8 mouse cellular contexts compared by ENCODE assay signal in the genomic region with DNA sequence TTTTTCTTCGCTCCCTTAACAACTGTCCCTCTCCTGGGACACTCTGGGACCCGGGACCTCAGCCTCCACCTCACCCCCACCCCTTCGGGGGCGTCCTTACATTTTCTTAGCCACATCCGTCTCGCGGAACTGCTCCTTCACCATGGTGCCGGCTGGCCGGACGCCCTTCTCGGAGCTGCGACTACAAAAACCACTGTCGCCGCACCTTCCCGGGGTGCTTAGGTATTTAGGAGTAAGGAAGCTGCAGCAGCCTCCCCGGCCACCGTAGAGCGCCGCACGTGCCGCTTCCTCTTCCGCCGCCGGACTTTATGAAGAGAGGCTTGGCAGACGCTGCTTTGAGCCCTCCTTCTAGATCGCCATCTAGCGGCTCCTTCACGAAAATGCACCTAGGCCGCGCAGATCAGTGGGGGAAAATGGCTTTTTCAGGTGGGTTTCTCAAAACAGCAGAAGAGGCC. TPM values are rescaled to one million over a fixed set of nuclear protein-coding genes. Genes with fewer than 3 reads are reported as not detected.
DNase-seq lines count a peak whose midpoint lies in the region; ATAC-seq and TF ChIP-seq lines count a peak whose summit lies in the region.

A gene (minus strand): TSS at position 286 of the 455 bp plus-strand sequence.
A gene (plus strand): TSS at position 353 of the 455 bp plus-strand sequence.

- peak; percentile 90 for DNase-seq in B cell, adult 2 months
- DNase-seq in brain, adult 2 months (ENCODE audit: low read depth, low spot score), result peak; percentile 98
- peak; percentile 87 for DNase-seq in liver, adult 2 months (ENCODE audit: extremely low read depth, low read depth, low spot score)
- DNase-seq in splenic B cell, adult 2 months (ENCODE audit: low read depth, low spot score), result peak; percentile 94

- H3ac ChIP-seq in myocyte (ENCODE audit: control insufficient read depth, insufficient read length), result peak within 1 kb of the TSS; percentile 7

- no peak within 1 kb of the TSS; the same call in 1 of the 2 replicates for H3K27ac ChIP-seq in heart, embryonic 11.5 days (ENCODE audit: low read depth, low read length)
- peak within 1 kb of the TSS; percentile 80 for H3K27ac ChIP-seq in kidney, embryonic 16.5 days (ENCODE audit: low read length)
- H3K27ac ChIP-seq in liver, adult 2 months (replicated peaks; ENCODE audit: insufficient read depth, low read depth, low read length), result peak within 1 kb of the TSS; percentile 97

- ATAC-seq in erythroblast, adult 5-6 weeks (replicated peaks; ENCODE audit: low FRiP score, poor library complexity, severe bottlenecking), result peak; percentile 81
- peak; percentile 58 for ATAC-seq in heart, embryonic 11.5 days (replicated peaks; ENCODE audit: insufficient number of reproducible peaks, low FRiP score, low TSS enrichment)
- ATAC-seq in kidney, embryonic 16.5 days (ENCODE audit: low FRiP score, low TSS enrichment), result peak; percentile 72

- H3K9ac ChIP-seq in heart, embryonic 11.5 days (ENCODE audit: low read depth, low read length), result peak within 1 kb of the TSS; percentile 86
- H3K9ac ChIP-seq in kidney, embryonic 16.5 days (replicated peaks; ENCODE audit: low read length), result peak within 1 kb of the TSS; percentile 92
- peak within 1 kb of the TSS; percentile 86 for H3K9ac ChIP-seq in liver, adult 2 months (ENCODE audit: low read depth, low read length)

- H3K27me3 ChIP-seq in heart, embryonic 11.5 days (ENCODE audit: control insufficient read depth, insufficient read depth, low read length), result no peaks in the 10 kb centered on the region
- H3K27me3 ChIP-seq in kidney, embryonic 16.5 days (ENCODE audit: insufficient read depth, low read length), result no peaks in the 10 kb centered on the region
- H3K27me3 ChIP-seq in liver, adult 2 months (ENCODE audit: control insufficient read depth, insufficient read depth, low read length), result no peaks in the 10 kb centered on the region
- no peaks in the 10 kb centered on the region for H3K27me3 ChIP-seq in myocyte (ENCODE audit: control insufficient read depth, insufficient read depth, insufficient read length)
- H3K27me3 ChIP-seq in splenic B cell, adult 2 months (ENCODE audit: control insufficient read depth, insufficient read depth, low read length, poor library complexity, severe bottlenecking), result no peaks in the 10 kb centered on the region

- H3K4me3 ChIP-seq in heart, embryonic 11.5 days (ENCODE audit: low read depth, low read length), result peak within 1 kb of the TSS; percentile 84
- peak within 1 kb of the TSS; percentile 95 for H3K4me3 ChIP-seq in kidney, embryonic 16.5 days (ENCODE audit: low read length)
- peak within 1 kb of the TSS; percentile 94 for H3K4me3 ChIP-seq in liver, adult 2 months (ENCODE audit: insufficient read depth, low read depth, low read length)
- peak within 1 kb of the TSS; percentile 89 for H3K4me3 ChIP-seq in myocyte

- peak; percentile 89 for TF ChIP-seq CTCF in liver, adult 2 months (IDR thresholded peaks at IDR 0.05; ENCODE audit: low read depth, low read length)

- 0 out of 2 replicates have a peak, but pooled peaks have one; percentile 42 for TF ChIP-seq POLR2A in liver, adult 2 months (IDR thresholded peaks at IDR 0.05; ENCODE audit: extremely low read depth, insufficient read depth, low read length)
- TF ChIP-seq POLR2A in myocyte (IDR thresholded peaks at IDR 0.05; ENCODE audit: insufficient read length, low read depth), result peak; percentile 42

- H3K36me3 ChIP-seq in heart, embryonic 11.5 days (ENCODE audit: control insufficient read depth, insufficient read depth, low read length), result peaks cover 16% of the 10 kb centered on the region
- H3K36me3 ChIP-seq in kidney, embryonic 16.5 days (ENCODE audit: insufficient read depth, low read length), result peaks cover 24% of the 10 kb centered on the region
- H3K36me3 ChIP-seq in liver, adult 2 months (ENCODE audit: control insufficient read depth, insufficient read depth, low read length), result peaks cover 24% of the 10 kb centered on the region
- peaks cover 16% of the 10 kb centered on the region for H3K36me3 ChIP-seq in myocyte (ENCODE audit: control insufficient read depth, insufficient read depth)
- peaks cover 10% of the 10 kb centered on the region for H3K36me3 ChIP-seq in splenic B cell, adult 2 months (ENCODE audit: control insufficient read depth, insufficient read depth, low read length, poor library complexity, severe bottlenecking)

- H3K79me2 ChIP-seq in liver, adult 2 months (ENCODE audit: control insufficient read depth, insufficient read depth, low read length), result peaks cover 8% of the 10 kb centered on the region; the same call in 1 of the 2 replicates
- H3K79me2 ChIP-seq in myocyte (ENCODE audit: control insufficient read depth, insufficient read depth), result peaks cover 30% of the 10 kb centered on the region

- H3K9me3 ChIP-seq in heart, embryonic 11.5 days (replicated peaks; ENCODE audit: control insufficient read depth, low read length), result no peaks in the 10 kb centered on the region
- no peaks in the 10 kb centered on the region for H3K9me3 ChIP-seq in kidney, embryonic 16.5 days (ENCODE audit: low read length)

- WGBS in heart, embryonic 11.5 days (ENCODE audit: insufficient replicate concordance), result under 1% methylated on average over 30 of the region's 30 CpGs
- WGBS in kidney, embryonic 16.5 days, result under 1% methylated on average over 30 of the region's 30 CpGs
- under 1% methylated on average over 30 of the region's 30 CpGs for WGBS in liver, adult 2 months

- H3K4me2 ChIP-seq in heart, embryonic 11.5 days, result peak within 1 kb of the TSS; percentile 82
- peak within 1 kb of the TSS; percentile 67 for H3K4me2 ChIP-seq in kidney, embryonic 16.5 days (replicated peaks; ENCODE audit: low read depth, low read length)
- H3K4me2 ChIP-seq in myocyte (ENCODE audit: low read depth), result peak within 1 kb of the TSS; percentile 92

- peaks cover 15% of the 10 kb centered on the region for H3K4me1 ChIP-seq in heart, embryonic 11.5 days (ENCODE audit: control insufficient read depth, insufficient read depth, low read length)
- peaks cover 11% of the 10 kb centered on the region for H3K4me1 ChIP-seq in kidney, embryonic 16.5 days (ENCODE audit: insufficient read depth, low read length)
- H3K4me1 ChIP-seq in liver, adult 2 months (ENCODE audit: control insufficient read depth, insufficient read depth, low read length), result peaks cover 13% of the 10 kb centered on the region

TF ChIP-seq in myocyte, 11 proteins besides CTCF, POLR2A, EP300 and RAD21:
- peak in 1 of 3 experiments; percentile 13 for TF ChIP-seq MYOG (IDR thresholded peaks at IDR 0.05; ENCODE audit: control insufficient read depth in 1 of 3, insufficient read depth in 1 of 3, insufficient read length in 2 of 3, low read depth in 2 of 3)
- peak; percentile 43 for TF ChIP-seq MAX (IDR thresholded peaks at IDR 0.05; ENCODE audit: low read depth)
- peak; percentile 80 for TF ChIP-seq USF1 (IDR thresholded peaks at IDR 0.05; ENCODE audit: low read depth)
- no peak for TF ChIP-seq TCF12 (IDR thresholded peaks at IDR 0.05; ENCODE audit: insufficient read depth, poor library complexity, severe bottlenecking)
- no peak for TF ChIP-seq CEBPB (IDR thresholded peaks at IDR 0.05; ENCODE audit: insufficient read depth, poor library complexity, severe bottlenecking)

RNA-seq across cellular contexts. Expression of the first gene that starts in this region (rescaled TPM):
- 1.3 and 3.1 TPM in 2 replicates for total RNA-seq in erythroblast, adult 5-6 weeks (2015; ENCODE audit: low replicate concordance)
- total RNA-seq in erythroblast, adult 5-6 weeks (2017; ENCODE audit: low replicate concordance), result 1.5 and 5.3 TPM in 2 replicates
- 12.4 and 13.8 TPM in 2 replicates for polyA plus RNA-seq in heart, embryonic 11.5 days (2014; fragmentation: Nextera tagmentation; extraction: Ambion mirVana)
- 16.8 and 21.1 TPM in 2 replicates for polyA plus RNA-seq in kidney, embryonic 16.5 days (2015; fragmentation: Nextera tagmentation; extraction: Ambion mirVana)
- 10.1 and 11.7 TPM in 2 replicates for total RNA-seq in liver, adult 2 months (2014; rRNA removed)
- 4.0 and 5.1 TPM in 2 replicates for polyA plus RNA-seq in liver, adult 2 months (2012; rRNA removed)
- 11.5 TPM for polyA plus RNA-seq in myocyte (2012; fragmentation: generic; extraction: Trizol)

RNA-seq across cellular contexts. Expression of the second gene that starts in this region (rescaled TPM):
- total RNA-seq in erythroblast, adult 5-6 weeks (2015; ENCODE audit: low replicate concordance), result 843 and 907 TPM in 2 replicates
- 584 and 753 TPM in 2 replicates for total RNA-seq in erythroblast, adult 5-6 weeks (2017; ENCODE audit: low replicate concordance)
- polyA plus RNA-seq in heart, embryonic 11.5 days (2014; fragmentation: Nextera tagmentation; extraction: Ambion mirVana), result 849 and 922 TPM in 2 replicates
- polyA plus RNA-seq in kidney, embryonic 16.5 days (2015; fragmentation: Nextera tagmentation; extraction: Ambion mirVana), result 686 and 761 TPM in 2 replicates
- 876 and 959 TPM in 2 replicates for total RNA-seq in liver, adult 2 months (2014; rRNA removed)
- polyA plus RNA-seq in liver, adult 2 months (2012; rRNA removed), result 184 and 206 TPM in 2 replicates
- polyA plus RNA-seq in myocyte (2012; fragmentation: generic; extraction: Trizol), result 2,340 TPM
